Mouse (Mus musculus) C2C12 (cell line): Measurements from ENCODE around the gene Itpripl2. TPM values are rescaled to one million over a fixed set of nuclear protein-coding genes. Genes with fewer than 3 reads are reported as not detected.

Experiments used
- H3K27me3 ChIP-seq: one replicate; pipeline ENCODE4 v1.6.1; 2011; ENCODE audit not compliant: control insufficient read depth, insufficient read depth, insufficient read length
- H3K36me3 ChIP-seq: one replicate; pipeline ENCODE4 v1.6.1; 2011; ENCODE audit not compliant: control insufficient read depth, insufficient read depth
- H3K4me3 ChIP-seq: one replicate; pipeline ENCODE4 v1.5.1; 2011; ENCODE audit warnings: mild to moderate bottlenecking, control low read depth; ENCODE audit not compliant: poor library complexity, insufficient read depth, severe bottlenecking
- H3K79me2 ChIP-seq: one replicate; pipeline ENCODE4 v1.6.1; 2011; ENCODE audit not compliant: control insufficient read depth, insufficient read depth
- H3K79me3 ChIP-seq: one replicate; pipeline ENCODE4 v1.6.1; 2011; ENCODE audit warnings: low read depth, control low read depth
- H3ac ChIP-seq: one replicate; pipeline ENCODE3; 2011; ENCODE audit warnings: low read depth; ENCODE audit not compliant: control insufficient read depth, insufficient read length
- CEBPB ChIP-seq: IDR thresholded peaks from one replicate; pipeline ENCODE4 v1.6.1; 2011; ENCODE audit warnings: low read depth, mild to moderate bottlenecking, control low read depth, moderate library complexity
- CTCF ChIP-seq: IDR thresholded peaks from one replicate; pipeline ENCODE4 v1.5.1; 2011; ENCODE audit not compliant: control insufficient read depth, insufficient read depth, insufficient read length
- FOSL1 ChIP-seq: IDR thresholded peaks from one replicate; pipeline ENCODE4 v1.8.0; 2011; ENCODE audit warnings: mild to moderate bottlenecking, low read length; ENCODE audit not compliant: poor library complexity, insufficient read depth, severe bottlenecking
- MAX ChIP-seq: IDR thresholded peaks from one replicate; pipeline ENCODE4 v1.6.1; 2011; ENCODE audit warnings: mild to moderate bottlenecking, control low read depth
- MYOD1 ChIP-seq: IDR thresholded peaks from one replicate; pipeline ENCODE4 v1.6.1; 2011; ENCODE audit warnings: low read depth; ENCODE audit not compliant: control insufficient read depth, insufficient read length
- MYOG ChIP-seq: IDR thresholded peaks from one replicate; pipeline ENCODE4 v1.6.1; 2011; ENCODE audit not compliant: control insufficient read depth, insufficient read length; ENCODE audit errors: extremely low read depth
- USF1 ChIP-seq: IDR thresholded peaks from one replicate; pipeline ENCODE4 v1.6.1; 2011; ENCODE audit warnings: low read depth, mild to moderate bottlenecking, control low read depth, moderate library complexity
- polyA plus RNA-seq: library from polyadenylated mRNA; unstranded; fragments of >200 nt; fragmentation: generic; extraction: Trizol; gene quantifications from one replicate; pipeline ENCODE4 v1.2.1, GENCODE M21; 2012; ENCODE audit warnings: missing spikeins

Gene Itpripl2
- polyA plus RNA-seq, 1 experiment = 23.0 TPM

GRCm38 (mm10) chr7:118437101-118437802, 54.5 kb downstream of the Itpripl2 start:
- TF ChIP-seq MAX (no peak), MYOG (no peak), USF1 (no peak), CEBPB (no peak), FOSL1 (no peak), CTCF (no peak), MYOD1 (no peak)
- H3K36me3 ChIP-seq = no peaks in the 10 kb centered on the region
- no peak overlapping the region for H3K4me3 ChIP-seq
- H3K27me3 ChIP-seq = no peaks in the 10 kb centered on the region
- no peak overlapping the region for H3ac ChIP-seq
- no peaks in the 10 kb centered on the region for H3K79me3 ChIP-seq
- no peaks in the 10 kb centered on the region for H3K79me2 ChIP-seq

Other genes starting within 250 kb of the Itpripl2 start
- gene Smg1, start 248.3 kb downstream of the Itpripl2 start, polyA plus RNA-seq = 9.3 TPM
- gene Syt17, start 43.8 kb downstream of the Itpripl2 start, polyA plus RNA-seq = 5.3 TPM
- 66.1 TPM for gene Coq7, start 41.4 kb upstream of the Itpripl2 start, polyA plus RNA-seq
- not detected for gene Tmc7, start 92.8 kb upstream of the Itpripl2 start, polyA plus RNA-seq
- gene Tmc5, start 105.3 kb upstream of the Itpripl2 start, polyA plus RNA-seq = not detected
- gene Gde1, start 213.8 kb upstream of the Itpripl2 start, polyA plus RNA-seq = 54.7 TPM
- gene Ccp110, start 220.6 kb upstream of the Itpripl2 start, polyA plus RNA-seq = 3.8 TPM
- 39.6 TPM for gene Vps35l, start 248.3 kb upstream of the Itpripl2 start, polyA plus RNA-seq